Mouse (Mus musculus): Measurements from ENCODE around the gene Cyp4f16. TPM values are rescaled to one million over a fixed set of nuclear protein-coding genes. Genes with fewer than 3 reads are reported as not detected.

The Cyp4f16 gene
- polyA plus RNA-seq (2017; shearing (Covaris generic)) = 13.9 TPM

GRCm38 (mm10) chr17:32536051-32536866 is at the start of gene Cyp4f16:
Gene Cyp4f16, plus strand, starts transcription at chr17:32536558.

DNA sequence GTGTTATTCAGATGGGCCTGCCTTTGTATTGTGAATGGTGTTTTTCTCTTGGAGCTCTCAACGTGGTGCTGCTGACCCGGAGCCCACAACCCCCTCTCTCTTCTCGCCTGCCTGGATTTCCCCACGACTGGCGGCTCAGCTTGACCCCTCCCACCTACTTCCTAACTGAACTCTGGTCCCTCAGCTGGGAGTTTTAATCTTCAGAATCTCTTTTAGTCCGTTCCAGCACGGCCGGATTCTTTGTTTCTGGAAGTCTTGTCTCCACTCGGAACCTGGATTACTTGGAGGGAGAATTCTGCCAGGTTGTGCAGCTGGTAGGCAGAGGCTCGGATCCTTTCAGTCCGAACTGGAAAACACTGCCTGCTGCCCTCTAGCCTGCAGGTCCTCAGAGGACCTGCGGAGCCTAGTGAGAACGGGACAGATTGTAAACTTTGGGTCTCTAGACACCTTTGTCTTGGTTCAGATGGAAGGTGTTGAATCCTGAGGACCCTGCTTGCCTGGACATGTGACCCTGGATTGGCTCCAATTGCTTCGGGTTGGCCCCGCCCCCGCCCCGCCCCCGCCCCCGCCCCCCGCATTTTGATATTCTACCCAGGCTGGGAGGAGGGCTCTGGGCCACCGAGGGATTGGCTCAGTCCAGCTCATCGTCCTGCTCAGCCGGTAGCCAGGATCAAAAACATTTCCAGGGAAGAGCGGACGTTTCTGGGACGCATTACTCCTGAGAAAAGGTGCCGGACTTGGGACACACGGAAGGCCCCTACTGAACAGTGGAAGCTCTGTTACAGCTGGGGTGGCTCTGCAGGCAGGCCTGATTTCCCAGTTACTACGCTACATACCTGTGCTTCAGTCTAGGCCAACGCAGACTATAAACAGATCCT is 30.3 kb upstream of the Cyp4f16 start, which contains the start of gene Cyp4f17:
Gene Cyp4f17 (plus strand): TSS at position 200 of the 878 bp plus-strand sequence.

Other genes starting within 250 kb of the Cyp4f16 start
- 211 TPM for gene Akap8, start 215.3 kb upstream of the Cyp4f16 start, polyA plus RNA-seq (2017; shearing (Covaris generic))
- 181 TPM for gene Akap8l, start 186.0 kb upstream of the Cyp4f16 start, polyA plus RNA-seq (2017; shearing (Covaris generic))
- 15.8 TPM for gene Wiz, start 147.1 kb upstream of the Cyp4f16 start, polyA plus RNA-seq (2017; shearing (Covaris generic))
- 524 TPM for gene Rasal3, start 133.0 kb upstream of the Cyp4f16 start, polyA plus RNA-seq (2017; shearing (Covaris generic))
- 34.3 TPM for gene Pglyrp2, start 112.4 kb upstream of the Cyp4f16 start, polyA plus RNA-seq (2017; shearing (Covaris generic))
- gene Cyp4f39, start 83.8 kb upstream of the Cyp4f16 start, polyA plus RNA-seq (2017; shearing (Covaris generic)) = not detected
- gene Cyp4f17, start 30.5 kb upstream of the Cyp4f16 start, polyA plus RNA-seq (2017; shearing (Covaris generic)) = 1.0 TPM
- not detected for gene Cyp4f37, start 84.8 kb downstream of the Cyp4f16 start, polyA plus RNA-seq (2017; shearing (Covaris generic))
- 0.23 TPM for gene Cyp4f40, start 122.3 kb downstream of the Cyp4f16 start, polyA plus RNA-seq (2017; shearing (Covaris generic))
- gene Cyp4f15, start 149.1 kb downstream of the Cyp4f16 start, polyA plus RNA-seq (2017; shearing (Covaris generic)) = not detected

All from effector memory CD4-positive, alpha-beta T cell, adult 7 months (primary cell).